Mouse (Mus musculus): Measurements from ENCODE around the gene Nsmce1.

- TF ChIP-seq POLR2A (IDR thresholded peaks at IDR 0.05; ENCODE audit: extremely low read depth, insufficient read depth, low read length) (no peak), CTCF (IDR thresholded peaks at IDR 0.05; ENCODE audit: extremely low read depth, insufficient read depth, low read length) (no peak)
Observed at GRCm38 (mm10) chr7:125516723-125517122, 25.3 kb upstream of the Nsmce1 start.

Data from cortical plate, adult 2 months (tissue).